Mouse (Mus musculus) embryo, embryonic 10 days (tissue): Measurements from ENCODE around the gene Hist1h2ab.

ENCODE experiments used
- DNase-seq: peaks from one replicate; pipeline ENCODE4 v3.0.0-alpha.2; 2015; ENCODE audit warnings: low spot score

Hist1h2ab gene

DNA sequence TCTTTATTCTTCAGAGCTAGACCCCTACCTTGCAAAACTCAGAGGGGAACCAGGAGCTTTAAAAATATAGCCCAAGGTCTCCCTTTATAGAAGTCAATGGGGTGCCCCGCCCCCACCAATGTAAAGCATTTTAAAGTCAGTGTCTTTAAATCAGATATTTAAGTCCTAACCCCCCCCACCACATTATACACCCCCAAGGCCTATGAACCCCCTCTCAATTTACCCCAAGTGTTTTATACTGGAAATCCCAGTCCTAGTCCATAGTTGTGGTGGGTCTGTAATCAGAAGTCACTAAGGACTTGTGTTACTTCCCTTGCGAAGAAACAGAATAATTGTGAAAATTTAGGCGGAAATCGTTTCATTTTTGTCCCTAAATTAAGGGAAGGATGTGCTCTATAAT lies 12.9 kb upstream of the Hist1h2ab start:
- DNase-seq: no peak

DNA sequence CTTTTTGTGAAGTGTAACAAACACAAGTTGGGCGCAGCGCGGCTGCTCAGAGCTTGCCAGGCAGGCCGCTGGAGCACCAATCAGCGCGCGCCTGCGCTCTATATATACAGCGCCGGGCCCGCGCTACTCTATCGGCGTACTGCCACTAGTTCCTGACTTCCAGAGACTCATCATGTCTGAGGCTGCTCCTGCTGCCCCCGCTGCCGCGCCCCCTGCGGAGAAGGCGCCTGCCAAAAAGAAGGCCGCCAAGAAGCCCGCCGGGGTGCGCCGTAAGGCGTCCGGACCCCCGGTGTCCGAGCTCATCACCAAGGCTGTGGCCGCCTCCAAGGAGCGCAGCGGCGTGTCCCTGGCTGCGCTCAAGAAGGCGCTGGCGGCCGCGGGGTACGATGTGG lies 12.3 kb upstream of the Hist1h2ab start, which contains the start of gene Hist1h1c:
TSS of gene Hist1h1c (plus strand) at position 132 of the 392 bp plus-strand sequence.
- peak; percentile 91 for DNase-seq

DNA sequence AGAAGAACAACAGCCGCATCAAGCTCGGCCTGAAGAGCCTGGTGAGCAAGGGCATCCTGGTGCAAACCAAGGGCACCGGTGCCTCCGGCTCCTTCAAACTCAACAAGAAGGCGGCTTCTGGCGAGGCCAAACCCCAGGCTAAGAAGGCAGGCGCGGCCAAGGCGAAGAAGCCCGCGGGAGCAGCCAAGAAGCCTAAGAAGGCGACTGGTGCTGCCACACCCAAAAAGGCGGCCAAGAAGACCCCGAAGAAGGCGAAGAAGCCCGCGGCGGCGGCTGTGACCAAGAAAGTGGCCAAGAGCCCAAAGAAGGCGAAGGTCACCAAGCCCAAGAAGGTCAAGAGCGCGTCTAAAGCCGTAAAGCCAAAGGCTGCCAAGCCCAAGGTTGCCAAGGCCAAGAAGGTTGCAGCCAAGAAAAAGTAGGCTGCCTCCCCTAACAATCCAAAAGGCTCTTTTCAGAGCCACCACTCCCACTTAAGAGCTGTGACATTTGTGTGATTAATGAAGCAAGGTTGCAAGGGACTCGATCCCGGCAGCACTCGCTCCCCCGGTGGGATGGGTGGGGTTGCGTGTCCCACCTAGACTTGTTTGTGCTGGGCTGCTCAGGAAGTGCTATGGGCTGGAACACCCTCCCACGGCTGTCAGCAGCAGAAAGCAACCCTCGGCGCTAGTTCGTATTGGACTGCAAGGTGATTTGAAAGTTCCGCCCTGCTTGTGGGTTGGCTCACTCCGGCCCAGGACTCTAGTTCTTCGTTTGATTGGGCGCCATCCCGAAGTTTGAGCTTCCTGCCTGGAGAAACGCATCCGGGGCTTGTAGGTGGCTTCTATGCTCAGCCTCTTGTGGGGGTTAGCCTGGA lies 11.6 kb upstream of the Hist1h2ab start:
- DNase-seq: peak; percentile 94

DNA sequence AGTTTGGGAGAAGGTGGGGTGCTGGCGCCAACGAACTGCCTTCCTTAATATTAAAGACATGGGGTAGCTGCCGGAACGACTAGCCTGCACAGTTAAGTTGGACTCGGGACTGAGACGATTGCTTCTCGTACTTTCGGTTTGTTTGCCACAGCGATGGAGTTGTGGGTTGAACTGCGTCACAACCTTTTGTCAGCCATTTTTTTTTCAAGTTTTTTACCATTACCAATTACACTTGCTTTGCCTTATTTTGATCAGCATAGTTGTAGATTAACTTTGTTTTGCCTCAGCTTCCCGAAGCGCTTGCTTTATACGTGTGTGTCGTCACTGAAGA lies 11.0 kb upstream of the Hist1h2ab start:
- no peak for DNase-seq

DNA sequence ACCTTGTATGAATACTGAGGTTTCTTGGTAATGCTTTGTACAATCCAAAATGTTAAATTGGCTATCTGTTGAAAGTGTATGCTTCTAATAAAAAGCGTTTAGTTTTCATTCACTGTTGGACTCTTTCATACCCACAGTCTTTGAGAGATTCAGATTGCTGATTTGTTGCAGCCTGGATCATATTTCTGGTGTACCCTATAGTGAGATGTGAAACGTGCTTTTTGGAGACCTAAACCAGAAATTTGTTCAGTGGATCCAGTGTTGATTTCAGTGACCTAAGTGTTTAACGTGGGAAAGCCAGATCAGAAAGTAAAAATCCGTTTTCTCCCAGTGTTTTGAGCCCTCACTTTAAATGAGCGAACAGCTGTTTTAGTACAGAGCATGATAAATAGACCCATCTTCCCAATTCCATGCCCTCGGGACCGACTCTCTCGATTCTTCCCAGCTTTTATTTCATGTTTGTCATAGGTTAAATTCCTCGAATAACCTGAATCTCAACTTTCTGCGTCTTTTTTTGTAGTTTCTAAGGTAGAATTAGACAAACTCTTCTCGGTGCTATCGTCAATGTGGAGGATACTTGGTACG lies 10.6 kb upstream of the Hist1h2ab start:
- no peak for DNase-seq

DNA sequence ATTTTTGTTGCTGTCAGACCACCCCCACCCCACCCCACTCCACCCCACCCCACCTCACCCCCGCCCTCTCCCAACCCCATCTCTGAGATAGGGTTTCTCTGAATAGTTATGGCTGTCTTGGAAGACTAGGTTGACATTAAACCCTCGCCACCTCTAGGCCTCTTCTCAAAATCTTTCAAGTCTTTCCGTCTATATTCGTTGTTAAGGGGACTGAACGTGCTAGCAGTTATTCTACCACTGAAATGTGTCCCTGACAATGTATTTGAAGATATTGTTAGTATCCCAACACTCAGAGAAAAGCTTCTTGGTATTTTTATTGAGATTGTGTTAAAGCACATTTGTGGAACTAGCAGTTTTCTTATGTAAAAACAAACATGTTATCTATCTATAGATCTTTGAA lies 10.0 kb upstream of the Hist1h2ab start:
- DNase-seq: no peak

DNA sequence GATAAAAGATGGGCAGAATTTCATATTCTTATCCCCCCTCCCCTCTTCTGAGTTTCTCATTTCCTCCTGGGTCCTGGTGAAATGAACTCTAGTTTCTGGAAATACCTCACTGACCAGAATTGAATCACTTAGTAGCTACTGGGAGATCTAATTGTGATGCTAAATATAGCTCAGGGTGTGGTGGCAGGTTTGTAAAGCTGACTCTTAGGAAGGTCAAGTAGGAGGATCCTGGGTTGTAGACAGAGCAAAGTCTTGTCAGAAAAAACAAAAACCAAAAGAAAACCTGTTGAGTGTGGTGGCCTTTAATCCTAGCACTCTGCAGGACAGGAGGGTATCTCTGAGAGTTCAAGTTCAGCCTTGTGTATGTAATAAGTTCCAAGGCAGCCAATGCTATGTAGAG lies 8.9 kb upstream of the Hist1h2ab start:
- DNase-seq: no peak

DNA sequence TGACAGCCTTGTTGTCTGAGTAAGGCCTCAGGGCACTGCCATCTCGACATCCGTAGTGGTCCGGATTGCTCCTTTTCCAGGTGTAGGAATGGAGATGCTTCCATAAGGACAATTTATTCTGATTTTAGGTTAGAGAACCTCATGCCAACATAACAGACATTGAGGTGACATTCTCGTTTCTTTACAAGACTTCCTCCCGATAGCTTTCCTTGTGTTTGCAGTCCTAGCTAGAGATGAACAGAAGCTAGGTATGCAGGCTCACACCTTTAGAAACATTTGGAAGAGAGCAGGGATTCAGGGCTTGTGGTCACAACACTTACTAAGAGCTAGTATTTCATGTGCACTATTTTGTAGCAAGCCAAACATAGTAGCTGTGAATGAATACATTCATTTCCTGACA lies 7.7 kb upstream of the Hist1h2ab start:
- DNase-seq: no peak

DNA sequence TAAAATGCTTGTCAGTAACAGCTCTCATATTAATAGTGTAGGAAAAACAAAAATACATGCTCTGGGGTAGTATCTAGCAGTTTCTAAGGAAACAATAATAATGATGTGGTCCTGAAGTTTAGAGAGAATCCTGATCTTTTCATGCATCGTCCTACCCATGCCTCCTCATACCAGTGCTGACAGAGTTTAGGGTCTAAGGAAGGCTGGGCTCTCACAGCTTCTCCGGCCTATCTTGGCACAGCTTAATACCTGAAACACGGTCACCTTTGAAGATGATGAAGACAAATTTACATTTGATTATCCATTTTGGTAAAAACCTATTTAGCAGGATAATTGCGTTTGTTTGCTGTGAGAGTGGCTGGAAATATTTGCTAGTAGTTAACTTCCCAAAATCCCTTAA lies 7.0 kb upstream of the Hist1h2ab start:
- peak; percentile 65 for DNase-seq

DNA sequence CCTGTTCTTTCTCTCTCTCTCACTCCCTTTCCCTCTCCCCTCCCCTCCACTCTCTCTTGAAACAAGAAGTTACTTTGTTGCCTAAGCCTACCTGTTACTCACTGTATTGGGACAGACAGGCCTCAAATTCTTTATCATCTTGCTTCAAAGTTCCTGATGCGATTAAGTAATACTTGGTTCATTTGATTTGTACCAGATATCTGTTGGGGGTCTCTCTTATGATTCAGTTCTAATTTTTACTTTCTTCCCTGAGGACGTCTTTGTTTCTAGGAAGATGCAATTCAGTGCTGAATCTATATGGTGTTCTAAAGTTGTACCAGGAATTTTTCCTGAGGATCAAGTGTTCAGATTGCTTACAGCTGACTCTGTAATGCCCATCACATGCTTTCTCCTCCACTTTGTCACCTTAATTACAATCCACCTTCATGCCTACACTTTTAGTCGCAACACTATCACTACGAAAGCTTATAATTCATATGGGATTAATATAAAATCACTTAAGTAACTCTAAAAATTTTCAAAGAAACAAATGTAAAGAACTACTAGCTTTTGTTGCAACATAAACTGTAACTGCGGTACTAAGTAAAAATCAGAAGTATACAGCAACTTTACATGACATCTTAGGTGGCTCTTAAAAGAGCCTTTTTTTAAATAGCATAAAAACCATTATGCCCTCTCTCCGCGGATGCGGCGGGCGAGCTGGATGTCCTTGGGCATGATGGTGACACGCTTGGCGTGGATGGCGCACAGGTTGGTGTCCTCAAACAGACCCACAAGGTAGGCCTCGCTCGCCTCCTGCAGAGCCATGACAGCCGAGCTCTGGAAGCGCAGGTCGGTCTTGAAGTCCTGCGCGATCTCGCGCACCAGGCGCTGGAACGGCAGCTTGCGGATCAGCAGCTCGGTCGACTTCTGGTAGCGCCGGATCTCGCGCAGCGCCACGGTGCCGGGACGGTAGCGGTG lies 6.2 kb upstream of the Hist1h2ab start:
- DNase-seq: peak; percentile 59

DNA sequence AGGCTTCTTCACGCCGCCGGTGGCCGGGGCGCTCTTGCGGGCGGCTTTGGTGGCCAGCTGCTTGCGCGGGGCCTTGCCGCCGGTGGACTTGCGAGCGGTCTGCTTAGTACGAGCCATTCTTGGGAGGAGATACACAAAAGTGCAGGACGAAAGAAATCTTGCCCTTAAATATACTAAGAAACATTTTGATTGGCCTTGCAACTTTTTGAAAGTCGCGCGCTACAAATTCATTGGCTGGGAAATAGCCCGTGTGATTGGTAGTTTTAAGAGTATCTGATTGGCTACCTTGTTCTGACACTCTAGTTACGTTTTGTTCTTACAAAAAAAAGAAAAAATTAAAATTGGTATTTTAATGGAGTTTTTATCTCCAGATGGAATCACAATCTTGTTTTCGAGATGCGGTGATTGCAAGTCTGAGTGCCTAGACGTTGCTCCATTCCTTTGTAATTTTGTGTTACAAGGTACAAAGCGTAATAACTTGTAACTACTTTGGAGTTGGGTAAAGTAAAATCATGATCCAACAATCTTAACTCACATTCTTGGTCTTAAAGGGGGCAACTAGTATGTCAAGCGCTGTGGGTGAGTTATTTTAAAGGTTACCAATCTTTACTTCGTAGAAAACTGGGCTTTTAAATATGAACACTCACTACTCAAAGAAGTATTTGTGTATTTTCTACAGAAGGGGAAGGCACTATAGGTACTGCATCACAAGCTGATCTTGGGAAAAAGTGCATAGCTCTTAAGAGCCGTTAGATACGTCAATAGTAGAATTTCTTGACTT lies 5.4 kb upstream of the Hist1h2ab start, which contains the start of gene Hist1h3c:
TSS of gene Hist1h3c (minus strand) at position 222 of the 781 bp plus-strand sequence.
- DNase-seq: peak; percentile 87

DNA sequence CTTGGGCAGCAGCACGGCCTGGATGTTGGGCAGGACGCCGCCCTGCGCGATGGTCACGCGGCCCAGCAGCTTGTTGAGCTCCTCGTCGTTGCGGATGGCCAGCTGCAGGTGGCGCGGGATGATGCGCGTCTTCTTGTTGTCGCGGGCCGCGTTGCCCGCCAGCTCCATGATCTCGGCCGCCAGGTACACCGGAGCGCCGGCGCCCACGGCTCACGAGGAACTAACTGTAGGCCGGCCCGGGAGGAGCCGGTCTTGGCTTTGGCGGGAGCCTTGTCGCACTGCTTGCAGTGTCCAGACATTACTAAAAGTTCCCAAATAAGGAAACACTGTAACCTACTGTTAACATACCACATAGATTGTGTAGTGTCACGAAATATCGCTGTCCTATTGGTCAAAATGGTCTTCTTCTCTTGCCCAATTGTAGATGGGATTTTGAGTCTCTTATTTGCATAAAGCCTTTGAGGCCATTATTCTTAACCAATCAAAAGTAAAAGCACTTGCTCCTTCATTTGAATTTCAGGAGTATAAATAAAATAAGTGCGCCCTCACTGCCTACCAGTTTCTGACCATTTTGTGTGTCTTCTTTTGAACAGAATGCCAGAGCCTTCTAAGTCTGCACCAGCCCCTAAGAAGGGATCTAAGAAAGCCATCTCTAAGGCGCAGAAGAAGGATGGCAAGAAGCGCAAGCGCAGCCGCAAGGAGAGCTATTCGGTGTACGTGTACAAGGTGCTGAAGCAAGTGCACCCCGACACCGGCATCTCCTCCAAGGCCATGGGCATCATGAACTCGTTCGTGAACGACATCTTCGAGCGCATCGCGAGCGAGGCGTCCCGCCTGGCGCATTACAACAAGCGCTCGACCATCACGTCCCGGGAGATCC lies 4.5 kb upstream of the Hist1h2ab start, which contains the start of gene Hist1h2bb:
TSS of gene Hist1h2bb (plus strand) at position 534 of the 880 bp plus-strand sequence.
- DNase-seq: peak; percentile 91

DNA sequence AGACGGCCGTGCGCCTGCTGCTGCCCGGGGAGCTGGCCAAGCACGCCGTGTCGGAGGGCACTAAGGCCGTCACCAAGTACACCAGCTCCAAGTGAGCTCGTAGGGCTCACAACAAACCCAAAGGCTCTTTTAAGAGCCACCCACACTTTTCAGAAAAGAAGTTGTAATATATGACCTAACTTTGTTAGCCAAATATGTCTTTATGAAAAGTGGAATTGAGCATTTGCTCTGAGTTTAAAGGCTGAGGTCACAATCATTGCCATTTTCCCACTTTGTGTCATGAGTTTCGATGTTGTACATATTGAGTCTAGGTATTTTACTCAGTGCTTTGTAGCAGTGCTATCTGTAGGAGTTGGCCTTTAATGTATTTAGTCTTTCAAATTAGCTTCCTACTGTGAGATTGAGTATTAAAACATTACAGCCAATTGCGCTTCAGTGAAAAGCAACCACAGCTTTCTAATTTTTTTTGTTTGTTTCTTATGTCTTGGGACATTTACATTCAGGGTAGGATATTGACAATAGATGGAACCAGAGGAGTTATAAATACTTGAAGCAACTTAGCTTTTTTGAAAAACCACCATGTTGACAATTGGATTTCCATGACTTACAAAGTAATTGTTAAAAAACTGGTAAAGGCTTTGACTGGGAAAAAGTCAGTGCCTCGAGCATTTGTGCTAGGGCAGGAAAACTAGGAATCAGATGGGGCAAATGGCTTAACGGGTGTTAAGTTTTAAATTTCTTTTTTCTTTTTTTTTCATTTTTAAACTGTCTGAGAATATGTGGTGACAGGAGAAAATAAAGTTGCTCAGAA lies 3.6 kb upstream of the Hist1h2ab start:
- DNase-seq: peak; percentile 60

DNA sequence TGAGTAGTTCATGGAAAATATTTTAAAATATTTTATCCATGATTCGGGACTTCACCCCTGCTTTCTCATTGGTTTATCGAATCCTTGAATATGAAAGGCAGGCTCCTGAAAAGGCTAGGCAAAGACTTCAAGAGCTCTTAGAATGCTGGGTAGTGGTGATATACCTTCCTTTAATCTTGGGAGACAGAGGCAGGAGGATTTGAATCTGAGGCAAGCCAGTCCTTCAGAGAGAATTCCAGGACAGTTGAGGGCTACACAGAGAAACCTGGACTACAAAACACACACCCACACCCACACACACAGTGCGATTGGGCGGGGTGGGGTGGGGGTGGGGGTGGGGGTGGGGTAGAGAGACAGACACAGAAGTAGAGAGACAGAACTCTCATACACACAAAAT lies 3.0 kb upstream of the Hist1h2ab start:
- DNase-seq: peak; percentile 52

DNA sequence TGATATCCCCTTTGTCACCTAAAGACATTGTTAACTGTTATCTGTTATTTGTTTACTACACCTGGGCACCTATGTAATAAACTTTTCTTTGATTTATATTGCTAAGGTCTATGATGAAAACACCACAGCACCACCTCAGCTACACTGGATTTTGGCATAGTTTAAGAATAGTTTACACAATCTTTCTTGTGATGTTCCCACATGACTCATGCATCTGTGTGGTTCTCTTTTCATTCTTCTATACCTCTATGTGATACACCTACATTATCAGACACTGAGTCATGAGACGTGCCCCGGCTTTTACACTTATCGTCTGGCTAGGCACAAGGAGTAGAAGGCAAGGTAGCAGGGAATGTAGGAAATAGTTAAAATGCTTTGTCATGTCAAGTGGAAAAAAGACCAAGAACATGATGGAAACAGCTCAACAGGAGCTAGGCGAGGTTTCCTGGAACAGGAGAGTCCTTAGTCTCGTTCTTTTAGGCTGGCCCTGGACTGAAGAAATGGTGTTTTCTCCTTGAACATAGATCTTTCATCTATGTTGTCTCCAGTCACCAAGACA lies 1.3 kb upstream of the Hist1h2ab start:
- no peak for DNase-seq

DNA sequence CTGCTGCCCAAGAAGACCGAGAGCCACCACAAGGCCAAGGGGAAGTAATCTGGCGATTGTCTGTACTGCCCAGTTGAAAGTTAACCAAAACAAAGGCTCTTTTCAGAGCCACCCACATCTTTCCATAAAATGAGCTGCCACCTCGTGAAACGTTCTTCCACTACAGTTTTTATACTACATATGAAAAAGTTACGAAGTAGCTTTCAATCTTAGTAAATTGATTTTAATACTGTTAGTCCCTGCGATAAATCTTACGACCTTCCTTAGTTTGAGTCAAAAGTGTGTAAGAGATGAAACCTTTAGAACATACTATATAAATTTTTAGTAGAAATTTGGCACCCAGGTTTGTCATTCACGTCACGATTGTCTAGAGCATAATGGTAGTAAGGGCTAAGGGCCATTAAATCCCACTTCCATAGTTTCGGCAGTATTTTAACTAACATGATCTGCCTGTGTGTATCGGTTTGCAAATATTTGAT lies 591 bp downstream of the Hist1h2ab start:
- peak; percentile 66 for DNase-seq

DNA sequence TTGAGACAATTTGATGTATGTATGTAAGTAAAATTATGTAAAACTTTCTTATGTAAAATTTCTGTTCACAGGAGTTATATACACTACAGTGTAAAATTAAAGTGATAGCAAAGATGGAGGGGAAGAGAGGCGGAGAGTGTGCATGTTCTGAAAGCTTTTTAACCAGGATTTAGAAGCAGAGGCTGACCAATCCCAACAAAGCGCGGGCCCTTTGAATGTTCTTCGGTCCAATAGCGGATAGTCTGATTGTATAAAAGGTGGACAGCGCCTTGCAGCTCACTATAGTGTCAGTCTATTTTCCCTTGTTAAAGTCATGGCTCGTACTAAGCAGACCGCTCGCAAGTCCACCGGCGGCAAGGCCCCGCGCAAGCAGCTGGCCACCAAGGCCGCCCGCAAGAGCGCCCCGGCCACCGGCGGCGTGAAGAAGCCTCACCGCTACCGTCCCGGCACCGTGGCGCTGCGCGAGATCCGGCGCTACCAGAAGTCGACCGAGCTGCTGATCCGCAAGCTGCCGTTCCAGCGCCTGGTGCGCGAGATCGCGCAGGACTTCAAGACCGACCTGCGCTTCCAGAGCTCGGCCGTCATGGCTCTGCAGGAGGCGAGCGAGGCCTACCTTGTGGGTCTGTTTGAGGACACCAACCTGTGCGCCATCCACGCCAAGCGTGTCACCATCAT lies 1.3 kb downstream of the Hist1h2ab start, which contains the start of gene Hist1h3b:
TSS of gene Hist1h3b (plus strand) at position 201 of the 675 bp plus-strand sequence.
- DNase-seq: peak; percentile 97

DNA sequence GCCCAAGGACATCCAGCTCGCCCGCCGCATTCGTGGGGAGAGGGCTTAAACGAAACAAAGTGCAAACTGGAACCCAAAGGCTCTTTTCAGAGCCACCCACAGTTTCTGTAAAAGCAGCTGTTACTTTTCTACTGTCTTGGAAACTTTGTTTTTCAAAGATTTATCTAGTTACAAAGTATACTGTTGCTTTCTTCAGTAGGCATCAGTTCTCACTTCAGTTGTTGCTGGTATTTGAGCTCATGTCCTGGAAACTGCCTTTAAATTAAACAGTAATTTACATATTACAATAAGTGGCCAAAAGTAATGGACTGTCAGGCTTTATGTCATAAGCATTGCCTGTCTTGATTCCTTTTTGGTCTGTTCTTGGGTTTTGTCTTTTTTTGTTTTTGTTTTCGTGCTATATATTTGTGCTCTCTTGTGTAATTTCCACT lies 1.8 kb downstream of the Hist1h2ab start:
- peak; percentile 42 for DNase-seq
